Mouse (Mus musculus): ENCODE measurements around the gene Shkbp1.

Gene Shkbp1

DNA sequence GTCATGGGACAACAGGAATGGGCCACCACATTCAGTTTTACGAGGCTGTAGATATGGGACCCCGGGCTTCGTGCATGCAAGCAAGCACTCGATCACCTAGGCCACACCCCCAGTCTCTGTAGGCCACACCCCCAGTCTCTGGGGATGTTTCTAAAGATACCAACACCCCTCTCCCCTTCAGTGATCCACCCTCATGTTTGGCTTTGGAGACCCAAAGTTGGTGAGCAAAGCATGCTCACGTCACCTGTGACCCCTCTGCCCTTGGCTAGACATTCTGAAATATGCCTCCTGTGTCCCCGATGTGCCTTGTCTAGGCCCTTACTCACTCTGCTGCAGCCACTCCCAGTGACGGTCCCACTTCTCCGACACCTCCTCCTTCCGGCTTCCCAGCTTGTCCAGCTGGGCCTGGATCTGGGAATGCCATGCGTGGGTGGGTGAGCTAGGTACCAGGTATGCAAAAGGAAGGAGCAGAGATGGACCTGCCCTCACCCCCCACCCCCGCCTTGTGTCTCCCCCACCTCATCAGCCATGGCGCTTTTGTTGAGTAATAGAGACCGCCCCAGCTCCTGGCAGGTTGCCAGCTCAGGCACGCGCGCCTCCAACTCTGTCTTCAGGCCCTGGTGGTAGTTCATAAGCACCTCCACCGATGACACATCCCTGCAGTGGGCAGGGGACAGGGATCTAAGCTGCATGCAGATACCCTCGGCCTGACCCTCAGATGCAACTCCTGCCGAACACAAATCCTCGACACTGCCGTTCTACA is 10.4 kb upstream of the Shkbp1 start:
- no peak for DNase-seq (ENCODE audit: low read depth)

- no peak for DNase-seq (ENCODE audit: low read depth)
Measured at GRCm38 (mm10) chr7:27364379-27364778, 8.6 kb upstream of the Shkbp1 start.

GRCm38 (mm10) chr7:27361283-27361946 is 5.6 kb upstream of the Shkbp1 start:
- peak; percentile 97 for DNase-seq (ENCODE audit: low read depth)

DNA sequence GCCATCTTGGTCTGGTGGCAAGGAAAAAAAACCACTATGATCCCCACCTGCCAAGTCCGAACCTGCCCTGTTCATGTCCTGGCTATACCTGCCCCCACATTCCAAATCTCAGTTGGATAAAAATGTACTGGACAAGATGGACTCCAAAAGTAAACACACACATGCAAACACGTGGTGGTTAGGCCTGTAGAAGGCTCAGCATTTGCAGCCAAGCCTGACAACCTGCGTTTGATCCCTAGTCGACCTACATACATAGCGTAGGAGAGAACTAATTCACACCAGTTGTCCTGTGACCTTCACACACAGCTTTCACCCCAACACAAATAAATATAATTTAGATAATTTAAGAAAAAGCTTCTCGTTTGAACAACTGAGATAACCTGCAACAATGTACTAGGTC is 4.9 kb upstream of the Shkbp1 start:
- DNase-seq (ENCODE audit: low read depth): no peak

DNA sequence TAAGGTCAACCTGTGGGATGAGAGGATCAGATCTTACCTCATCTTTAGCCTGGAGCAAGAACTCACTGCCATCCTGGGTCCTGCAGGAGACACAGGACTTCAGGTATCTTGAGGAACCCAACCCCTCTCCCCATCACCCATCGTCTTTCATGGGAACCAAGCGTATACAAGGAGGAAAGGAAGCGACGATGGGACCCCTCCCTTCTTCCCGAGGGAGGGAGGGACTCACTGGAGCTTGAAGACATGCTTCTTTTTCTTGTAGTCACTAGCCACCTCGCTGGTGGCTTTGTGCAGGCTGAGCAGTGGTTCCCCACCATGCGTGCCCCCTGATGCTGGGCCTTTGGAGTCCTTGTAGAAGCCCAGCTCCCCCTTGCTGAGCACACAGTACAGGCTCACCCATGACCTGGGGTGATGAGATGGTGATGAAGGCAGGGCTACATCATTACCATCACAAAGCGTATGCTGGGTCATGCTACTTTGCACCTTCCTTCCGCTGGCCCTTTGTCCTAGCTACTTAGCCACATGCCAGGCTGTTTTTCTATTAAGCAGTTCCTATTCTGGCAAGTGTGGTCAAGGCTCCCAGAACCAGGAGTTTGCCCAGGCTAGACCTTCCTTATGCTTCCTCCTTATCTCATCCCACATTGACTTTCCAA is 4.0 kb upstream of the Shkbp1 start:
- peak; percentile 10 for DNase-seq (ENCODE audit: low read depth)

GRCm38 (mm10) chr7:27359162-27359561 is 3.3 kb upstream of the Shkbp1 start:
- no peak for DNase-seq (ENCODE audit: low read depth)

GRCm38 (mm10) chr7:27357595-27357978 is 1.8 kb upstream of the Shkbp1 start:
- DNase-seq (ENCODE audit: low read depth): peak; percentile 56

DNA sequence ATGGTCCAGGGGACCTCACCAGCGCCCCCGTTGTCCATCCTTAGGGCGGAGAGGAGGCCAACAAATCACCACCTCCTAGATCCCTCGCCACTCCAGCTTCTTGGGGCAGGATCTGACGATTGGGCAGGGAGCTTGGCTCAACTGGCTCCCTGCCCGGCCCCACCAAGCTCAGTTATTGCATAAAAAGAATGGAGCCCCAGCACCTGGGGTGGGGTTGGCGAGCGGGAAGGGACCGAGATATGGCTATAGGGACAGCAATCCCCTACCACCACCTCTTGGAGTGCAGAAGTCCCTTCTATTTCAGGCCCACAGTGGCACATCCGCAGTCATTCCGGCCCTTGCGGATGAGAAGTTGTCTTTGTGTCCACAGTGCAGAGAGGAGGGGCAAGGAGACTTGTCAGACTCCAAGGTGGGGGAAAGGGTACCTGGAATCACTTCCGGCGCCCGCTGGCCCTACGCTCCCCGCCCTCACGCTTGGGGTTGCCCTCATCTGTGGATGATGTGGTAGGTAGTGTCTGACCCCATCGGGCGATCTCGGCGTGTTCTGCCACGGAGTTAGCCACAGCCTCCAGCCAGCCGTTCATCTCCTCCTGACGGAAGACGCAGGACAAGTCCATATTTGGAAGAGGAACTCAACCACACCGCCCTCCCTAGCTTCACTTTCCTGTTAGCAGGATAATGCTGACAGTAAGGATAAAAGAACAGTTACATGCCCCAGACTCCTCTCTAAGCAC is 1.2 kb upstream of the Shkbp1 start, which contains the start of gene Gm20479:
Gm20479 (minus strand) TSS at position 559 of the 734 bp plus-strand sequence.
- no peak for DNase-seq (ENCODE audit: low read depth)

GRCm38 (mm10) chr7:27356248-27356647 is 429 bp upstream of the Shkbp1 start:
- no peak for DNase-seq (ENCODE audit: low read depth)

DNA sequence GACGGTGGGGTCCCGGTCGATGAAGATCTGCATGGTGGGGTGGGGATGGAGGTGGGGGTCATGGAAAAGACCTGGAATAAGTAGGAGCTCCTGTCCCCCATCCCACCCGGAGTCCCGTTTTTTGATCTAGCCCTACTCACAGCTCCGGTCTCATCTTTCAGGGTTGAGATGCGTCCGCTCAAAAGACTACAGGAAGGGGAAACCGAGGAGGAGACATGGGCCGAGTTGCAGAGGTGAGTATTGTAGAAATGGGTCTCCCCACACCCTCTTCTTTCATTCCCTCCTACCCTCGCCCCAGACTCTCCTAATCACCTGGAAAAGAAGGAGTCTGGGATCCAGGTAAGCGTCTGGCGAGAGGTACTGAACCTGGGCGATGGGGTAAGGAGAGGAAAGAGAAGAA is 558 bp downstream of the Shkbp1 start:
- no peak for DNase-seq (ENCODE audit: low read depth)

DNA sequence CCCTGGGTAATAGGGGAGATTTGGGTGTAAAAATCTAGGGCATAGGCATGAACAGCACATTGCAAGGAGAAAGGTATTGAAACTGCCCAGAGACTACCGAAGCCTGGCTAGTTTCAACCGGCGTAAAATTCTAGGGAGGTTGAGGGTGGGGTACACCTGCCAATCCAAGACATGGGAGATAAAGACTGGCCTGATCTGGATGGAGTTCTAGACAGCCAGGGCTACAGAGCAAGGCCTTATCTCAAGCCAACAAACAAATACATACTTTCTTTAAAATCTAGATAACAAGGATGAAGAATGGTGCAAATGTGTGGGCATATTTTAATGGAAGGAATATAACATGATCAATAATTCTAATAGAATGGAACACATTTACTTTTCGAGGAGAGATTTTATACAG is 1.0 kb downstream of the Shkbp1 start:
- DNase-seq (ENCODE audit: low read depth): peak; percentile 12

- no peak for DNase-seq (ENCODE audit: low read depth)
Measured at GRCm38 (mm10) chr7:27354144-27354543, 1.7 kb downstream of the Shkbp1 start.

- DNase-seq (ENCODE audit: low read depth): no peak
Measured at GRCm38 (mm10) chr7:27345444-27345843, 10.4 kb downstream of the Shkbp1 start.

GRCm38 (mm10) chr7:27342595-27342994 is 13.2 kb downstream of the Shkbp1 start:
- DNase-seq (ENCODE audit: low read depth): peak; percentile 40

DNA sequence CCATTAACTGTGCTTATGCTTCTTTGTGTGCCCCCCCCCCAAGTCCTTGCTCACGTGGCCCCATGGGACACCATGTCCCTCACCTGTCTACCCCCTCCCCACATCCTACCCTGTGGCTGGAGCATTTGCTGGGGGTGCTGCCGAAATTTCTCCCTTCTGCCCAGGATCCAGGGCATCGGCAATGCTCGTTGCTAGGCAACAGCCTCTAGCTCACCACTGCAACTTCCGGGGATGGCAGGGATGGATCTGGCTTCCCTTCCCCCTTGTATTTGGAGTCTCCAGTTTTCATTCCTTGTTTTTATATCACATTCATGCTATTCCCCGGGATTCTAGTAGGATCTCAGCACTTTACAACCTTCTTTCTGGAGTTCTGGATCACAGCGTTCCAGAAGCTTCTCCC is 16.3 kb downstream of the Shkbp1 start:
- no peak for DNase-seq (ENCODE audit: low read depth)

DNA sequence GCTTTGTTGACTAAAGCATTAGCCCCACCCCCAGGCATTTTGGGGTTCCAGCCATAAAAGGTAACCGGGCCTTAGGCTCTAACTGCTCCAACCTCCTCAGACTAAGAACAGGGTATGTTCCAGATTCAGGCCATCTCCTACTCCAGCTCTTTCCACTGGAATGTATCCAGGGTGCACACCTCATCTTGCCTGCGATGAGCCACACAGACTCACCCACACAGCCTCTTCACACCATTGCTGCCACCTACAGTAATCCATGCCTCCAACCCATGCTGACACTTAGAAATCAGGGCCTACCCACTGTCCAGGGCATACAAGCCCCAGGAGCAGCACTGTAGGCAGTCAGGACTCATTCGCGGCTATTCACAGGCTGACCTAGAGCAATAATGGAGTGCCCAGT is 16.7 kb downstream of the Shkbp1 start:
- DNase-seq (ENCODE audit: low read depth): no peak

GRCm38 (mm10) chr7:27337175-27337853 is 18.5 kb downstream of the Shkbp1 start, which contains the start of gene Ltbp4:
Gene Ltbp4 (minus strand): TSS chr7:27337692.
- peak; percentile 48 for DNase-seq (ENCODE audit: low read depth)

- DNase-seq (ENCODE audit: low read depth): peak; percentile 94
Measured at GRCm38 (mm10) chr7:27335928-27336823, 19.6 kb downstream of the Shkbp1 start.

DNA sequence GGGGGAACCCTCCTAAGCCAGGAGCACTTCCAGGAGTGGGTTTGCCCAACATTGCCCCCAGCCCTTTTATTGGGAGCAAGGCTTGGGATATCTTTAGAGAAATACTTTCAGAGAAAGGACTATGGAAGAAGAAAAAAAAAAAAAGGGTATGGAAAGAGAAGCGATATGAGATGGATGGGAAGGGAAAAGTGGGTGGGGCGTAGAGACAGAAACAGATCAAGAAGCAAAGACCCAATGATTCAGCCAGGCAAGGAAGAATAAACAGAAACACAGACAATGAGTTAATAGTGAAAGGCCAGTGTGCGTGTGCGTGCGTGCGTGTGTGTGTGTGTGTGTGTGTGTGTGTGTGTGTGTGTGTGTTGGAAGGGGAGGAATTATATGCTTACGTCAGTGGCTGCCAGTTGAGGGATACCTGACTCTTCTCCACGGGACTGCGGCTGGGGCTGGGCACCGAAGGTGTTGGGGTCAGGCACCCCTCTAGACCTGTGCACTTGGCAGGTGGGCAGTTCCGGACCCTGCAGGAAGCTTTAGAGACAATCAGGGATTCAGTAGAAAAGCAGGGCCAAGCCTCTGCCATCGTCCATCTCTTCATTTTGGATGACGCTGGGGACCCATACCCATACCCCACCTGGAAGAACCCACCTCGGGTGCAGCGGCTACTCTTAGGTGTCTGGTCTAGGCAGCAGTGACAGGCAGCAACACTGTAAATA is 20.7 kb downstream of the Shkbp1 start:
- no peak for DNase-seq (ENCODE audit: low read depth)

DNA sequence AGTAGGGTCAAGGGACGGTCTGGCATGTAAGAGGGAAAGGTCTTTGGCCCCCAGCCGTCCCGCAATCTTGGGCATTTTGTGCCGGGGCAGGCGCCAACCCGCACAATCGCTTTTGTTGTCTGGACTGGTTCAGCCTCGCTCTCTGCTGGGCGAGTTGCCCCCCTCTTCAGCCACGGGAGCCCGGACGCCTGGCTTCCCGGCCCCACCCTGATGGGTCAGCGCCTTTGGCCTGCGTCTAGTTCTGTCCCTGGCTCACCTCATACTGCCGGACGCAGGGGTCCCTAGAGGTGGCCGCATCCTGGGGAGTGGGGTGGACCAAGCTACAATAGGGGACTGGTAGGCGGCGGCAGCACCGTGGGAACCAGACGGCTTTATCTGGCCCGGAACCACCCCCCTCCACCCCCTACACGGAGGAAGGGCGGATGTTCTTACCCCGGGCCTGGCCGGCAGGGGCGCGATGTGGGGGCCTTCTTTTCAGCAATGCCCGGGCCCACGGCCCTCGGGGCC is 21.4 kb downstream of the Shkbp1 start:
- DNase-seq (ENCODE audit: low read depth): peak; percentile 34
